Comparison of ENCODE assay signal across 18 mouse cellular contexts in genomic region chr7:135567582-135567981, GRCm38 (mm10). TPM values are rescaled to one million over a fixed set of nuclear protein-coding genes. Genes with fewer than 3 reads are reported as not detected.
"Had no signal": no experiment of that assay in that cellular context is flagged by ENCODE, and none has a peak within 500 bp of the region (broad histone marks: within the 10 kb centered on the region; RNA-seq: fewer than 3 reads in every experiment).

No protein-coding gene starts in this region.

- H3K27ac ChIP-seq: kidney, postnatal 0 days; limb, embryonic 13.5 days; liver, embryonic 14.5 days; midbrain, embryonic 12.5 days had no signal

- DNase-seq: kidney, adult 9 months; kidney, postnatal 36 days; left cerebral cortex, postnatal 4 days; lung, adult 18-20 months; right cerebral cortex, postnatal 14 days had no signal

- H3K27me3 ChIP-seq: limb, embryonic 13.5 days; midbrain, embryonic 12.5 days had no signal

- H3K9ac ChIP-seq: limb, embryonic 13.5 days; liver, embryonic 14.5 days; midbrain, embryonic 12.5 days had no signal

- H3K4me2 ChIP-seq: limb, embryonic 13.5 days; midbrain, embryonic 12.5 days had no signal

- H3K9me3 ChIP-seq: limb, embryonic 13.5 days had no signal

- ATAC-seq: intestine, postnatal 0 days; midbrain, embryonic 16.5 days had no signal

- H3K4me3 ChIP-seq: limb, embryonic 13.5 days; midbrain, embryonic 12.5 days had no signal

- H3K36me3 ChIP-seq: limb, embryonic 13.5 days; midbrain, embryonic 12.5 days had no signal

- H3K4me1 ChIP-seq: midbrain, embryonic 12.5 days had no signal

RNA-seq across cellular contexts. Expression of gene Clrn3, which starts 39.1 kb away (rescaled TPM):
- total RNA-seq: layer of hippocampus, adult 8-10 months; layer of hippocampus, postnatal 14 days; left cerebral cortex, adult 18-20 months; left cerebral cortex, postnatal 10 days; left cerebral cortex, postnatal 4 days; liver, adult 2 months had no signal
- polyA plus RNA-seq: limb, embryonic 13.5 days; liver, embryonic 14.5 days; lung, embryonic 16.5 days; midbrain, embryonic 12.5 days; midbrain, embryonic 16.5 days; neural tube, embryonic 14.5 days had no signal
